Mouse (Mus musculus): ENCODE measurements around the gene 1700123L14Rik. TPM values are rescaled to one million over a fixed set of nuclear protein-coding genes. Genes with fewer than 3 reads are reported as not detected.
"Not testable (repeated sequence)": the region's sequence is repeated elsewhere in the genome, so short reads cannot be mapped to it uniquely, and the experiment has no call there.

Gene 1700123L14Rik
- polyA plus RNA-seq (2016; fragmentation: Nextera tagmentation; extraction: Ambion mirVana) = not detected in 2 replicates

DNA sequence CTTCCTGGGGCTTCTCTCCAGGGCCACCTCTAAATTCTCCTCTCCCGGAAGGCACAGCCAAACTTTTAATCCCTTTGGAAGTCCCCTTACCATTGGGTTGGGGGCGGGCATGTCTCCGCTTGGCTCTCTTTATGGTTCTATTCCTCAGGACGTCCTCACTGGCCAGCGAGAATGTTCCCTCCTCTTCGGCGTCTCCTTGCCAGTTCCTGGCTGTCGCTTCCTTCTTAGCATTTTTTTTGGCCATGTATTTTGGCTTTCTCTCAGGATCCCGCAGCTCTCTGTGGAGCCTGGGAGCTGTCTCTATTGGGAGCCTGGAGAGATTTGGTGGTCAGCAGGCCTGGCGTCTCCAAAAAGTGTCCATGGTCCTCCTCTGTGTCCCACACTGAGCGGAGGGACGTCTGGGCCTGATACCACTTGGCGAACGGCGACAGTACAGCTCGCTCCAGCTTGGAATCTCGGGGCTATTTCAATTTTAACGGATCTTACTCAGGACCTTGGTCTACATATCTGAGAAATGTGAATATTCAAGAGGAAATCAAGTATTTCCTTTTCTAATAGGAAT lies at the start of gene 1700123L14Rik:
Gene 1700123L14Rik (minus strand): TSS at position 426 of the 562 bp plus-strand sequence.
- Histone ChIP-seq H3K27me3 (ENCODE audit: poor library complexity, severe bottlenecking) (no peaks in the 10 kb centered on the region), H3K9me3 (no peaks in the 10 kb centered on the region), H3K27ac (no peak within 1 kb of the TSS), H3K4me3 (no peak within 1 kb of the TSS), H3K36me3 (replicated peaks) (no peaks in the 10 kb centered on the region), H3K4me1 (no peaks in the 10 kb centered on the region)
- 86% methylated on average over 18 of the region's 18 CpGs for WGBS
- DNase-seq (ENCODE audit: extremely low spot score, low spot score) = no peak

DNA sequence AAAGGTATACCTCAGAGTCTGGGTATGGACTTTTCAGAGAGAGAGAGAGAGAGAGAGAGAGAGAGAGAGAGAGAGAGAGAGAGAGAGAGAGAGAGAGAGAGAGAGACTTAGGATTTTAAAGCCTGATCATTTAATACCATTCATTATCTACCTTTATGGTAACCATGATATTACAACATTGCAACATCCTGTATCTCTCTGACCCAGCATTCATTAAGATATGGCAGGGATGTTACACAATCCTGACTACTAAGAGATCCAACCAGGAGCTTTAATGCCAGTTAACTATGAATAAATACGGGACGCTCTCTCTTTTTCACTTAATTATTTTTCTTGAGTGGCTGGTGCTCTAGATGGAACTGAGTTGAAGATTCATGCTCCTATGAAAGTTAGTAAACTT lies 39.4 kb upstream of the 1700123L14Rik start:
- no peaks in the 10 kb centered on the region for H3K36me3 ChIP-seq (replicated peaks)
- no peaks in the 10 kb centered on the region for H3K27me3 ChIP-seq (ENCODE audit: poor library complexity, severe bottlenecking)
- H3K27ac ChIP-seq = no peak overlapping the region
- no peaks in the 10 kb centered on the region for H3K4me1 ChIP-seq
- H3K9me3 ChIP-seq = no peaks in the 10 kb centered on the region
- WGBS = 92% methylated on average over 2 of the region's 2 CpGs
- no peak overlapping the region for H3K4me3 ChIP-seq
- DNase-seq (ENCODE audit: extremely low spot score, low spot score) = no peak

DNA sequence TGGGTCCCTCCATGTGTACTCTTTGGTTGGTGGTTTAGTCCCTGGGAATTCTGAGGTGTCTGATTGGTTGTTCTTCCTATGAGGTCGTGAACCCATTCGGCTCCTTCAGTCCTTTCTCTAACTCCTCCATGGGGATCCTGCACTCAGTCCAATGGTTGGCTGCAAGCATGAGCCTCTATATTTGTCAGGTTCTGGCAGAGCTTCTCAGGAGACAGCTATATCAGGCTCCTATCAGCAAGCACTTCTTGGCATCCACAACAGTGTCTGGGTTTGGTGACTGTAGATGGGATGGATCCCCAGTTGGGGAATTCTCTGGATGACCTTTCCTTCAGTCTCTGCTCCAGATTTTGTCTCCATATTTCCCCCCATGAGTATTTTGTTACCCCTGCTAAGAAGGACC lies 32.9 kb upstream of the 1700123L14Rik start:
- H3K27me3 ChIP-seq (ENCODE audit: poor library complexity, severe bottlenecking); H3K4me1 ChIP-seq; H3K36me3 ChIP-seq (replicated peaks); H3K9me3 ChIP-seq; DNase-seq (ENCODE audit: extremely low spot score, low spot score); H3K4me3 ChIP-seq; H3K27ac ChIP-seq: not testable (repeated sequence)
- 90% methylated on average over 2 of the region's 2 CpGs for WGBS

DNA sequence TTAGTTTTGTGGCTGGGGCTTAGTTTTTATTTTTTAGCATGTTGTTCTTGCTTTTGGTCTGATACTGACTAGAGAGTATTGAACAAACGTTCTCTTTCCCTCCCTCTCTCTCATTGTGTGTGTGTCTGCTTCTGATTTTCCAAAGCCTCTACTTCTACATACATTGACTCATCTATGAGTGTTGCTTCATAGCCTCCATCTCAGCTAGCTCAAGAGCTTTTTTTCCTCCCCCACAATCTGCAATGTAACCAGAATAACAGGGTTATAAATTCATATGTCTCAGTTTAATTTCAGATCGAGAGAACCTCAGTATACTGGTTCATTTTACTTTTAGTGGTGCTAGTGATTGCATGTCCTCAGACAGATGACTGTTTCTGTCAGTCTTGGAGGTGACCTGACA lies 20.5 kb upstream of the 1700123L14Rik start:
- no peaks in the 10 kb centered on the region for H3K9me3 ChIP-seq
- peaks cover 2% of the 10 kb centered on the region; the same call in 1 of the 2 replicates for H3K27me3 ChIP-seq (ENCODE audit: poor library complexity, severe bottlenecking)
- H3K4me1 ChIP-seq = 0 out of 2 replicates have a peak, but pooled peaks cover 4% of the 10 kb centered on the region
- H3K27ac ChIP-seq = no peak overlapping the region
- no peak overlapping the region for H3K4me3 ChIP-seq
- H3K36me3 ChIP-seq (replicated peaks) = no peaks in the 10 kb centered on the region
- 84% methylated on average over 2 of the region's 2 CpGs for WGBS
- DNase-seq (ENCODE audit: extremely low spot score, low spot score) = no peak

DNA sequence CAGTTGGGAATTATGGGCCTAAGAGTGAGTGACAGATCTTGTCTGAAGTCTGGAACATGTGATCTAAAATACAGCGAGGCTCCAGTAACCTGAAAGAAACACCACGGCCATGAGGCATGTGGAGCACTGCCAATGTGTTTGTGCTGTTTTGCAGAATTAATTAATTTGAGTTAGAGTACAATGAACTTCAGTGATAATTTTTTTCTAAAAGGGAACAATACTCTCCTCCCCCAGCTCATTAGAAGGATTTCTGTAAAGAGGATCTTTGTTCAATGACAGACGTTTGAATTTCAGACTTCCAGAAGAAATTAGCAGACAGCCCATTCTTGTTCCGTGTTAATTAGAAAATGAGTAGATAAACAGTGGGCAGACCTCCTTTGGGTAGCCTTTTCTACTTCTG lies 17.3 kb upstream of the 1700123L14Rik start:
- peaks cover 9% of the 10 kb centered on the region; the same call in 1 of the 2 replicates for H3K27me3 ChIP-seq (ENCODE audit: poor library complexity, severe bottlenecking)
- H3K27ac ChIP-seq = no peak overlapping the region
- WGBS = 60% methylated on average over 4 of the region's 4 CpGs

DNA sequence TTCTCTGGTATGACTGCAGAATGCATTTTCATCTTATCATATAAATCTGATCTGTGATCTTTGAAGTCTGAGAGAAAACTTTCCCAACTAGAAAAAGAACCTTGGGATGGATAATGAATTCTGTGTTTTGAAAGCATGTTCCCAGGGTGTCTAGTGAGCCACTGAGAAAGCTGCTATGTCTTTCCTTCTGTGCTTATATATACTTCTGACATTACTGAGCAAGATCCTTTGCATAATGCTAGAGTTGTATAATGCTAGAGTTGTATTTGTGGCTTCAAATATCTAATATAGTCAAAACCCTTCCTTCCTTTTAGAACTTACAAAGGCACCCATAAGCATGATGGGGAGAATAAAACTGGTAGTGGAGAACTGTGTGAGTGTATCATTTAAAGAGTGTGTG lies 12.5 kb upstream of the 1700123L14Rik start:
- Histone ChIP-seq H3K4me3 (no peak overlapping the region), H3K4me1 (0 out of 2 replicates have a peak, but pooled peaks cover 1% of the 10 kb centered on the region), H3K36me3 (replicated peaks) (no peaks in the 10 kb centered on the region), H3K9me3 (no peaks in the 10 kb centered on the region), H3K27me3 (ENCODE audit: poor library complexity, severe bottlenecking) (peaks cover 7% of the 10 kb centered on the region; the same call in 1 of the 2 replicates), H3K27ac (no peak overlapping the region)
- DNase-seq (ENCODE audit: extremely low spot score, low spot score) = no peak

More for the DNA sequence above, 17.3 kb upstream of the 1700123L14Rik start:
- no peak for DNase-seq (ENCODE audit: extremely low spot score, low spot score)
- H3K36me3 ChIP-seq (replicated peaks) = no peaks in the 10 kb centered on the region
- H3K4me1 ChIP-seq = 0 out of 2 replicates have a peak, but pooled peaks cover 4% of the 10 kb centered on the region
- no peaks in the 10 kb centered on the region for H3K9me3 ChIP-seq
- no peak overlapping the region for H3K4me3 ChIP-seq

DNA sequence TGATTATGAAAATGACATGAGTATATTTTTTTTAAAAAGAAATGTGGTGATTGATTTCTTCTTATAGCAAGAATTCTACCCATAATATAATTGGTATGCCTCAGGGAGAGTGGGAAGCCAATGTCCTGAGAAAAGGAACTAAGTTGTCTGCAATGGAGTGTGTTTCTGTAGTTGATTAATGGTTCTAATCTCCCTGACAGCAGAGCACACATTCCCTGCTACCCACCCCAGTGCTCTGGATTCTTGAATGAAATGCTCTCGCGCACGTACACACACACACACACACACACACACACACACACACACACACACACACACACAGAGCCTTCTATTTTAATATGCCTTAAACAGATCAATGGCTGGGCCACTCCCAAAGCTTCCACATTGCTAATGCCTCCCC lies 7.6 kb upstream of the 1700123L14Rik start:
- Histone ChIP-seq H3K4me3 (no peak overlapping the region), H3K27me3 (ENCODE audit: poor library complexity, severe bottlenecking) (no peaks in the 10 kb centered on the region), H3K9me3 (no peaks in the 10 kb centered on the region), H3K27ac (no peak overlapping the region), H3K4me1 (no peaks in the 10 kb centered on the region), H3K36me3 (replicated peaks) (no peaks in the 10 kb centered on the region)
- no peak for DNase-seq (ENCODE audit: extremely low spot score, low spot score)
- 97% methylated on average over 3 of the region's 3 CpGs for WGBS

DNA sequence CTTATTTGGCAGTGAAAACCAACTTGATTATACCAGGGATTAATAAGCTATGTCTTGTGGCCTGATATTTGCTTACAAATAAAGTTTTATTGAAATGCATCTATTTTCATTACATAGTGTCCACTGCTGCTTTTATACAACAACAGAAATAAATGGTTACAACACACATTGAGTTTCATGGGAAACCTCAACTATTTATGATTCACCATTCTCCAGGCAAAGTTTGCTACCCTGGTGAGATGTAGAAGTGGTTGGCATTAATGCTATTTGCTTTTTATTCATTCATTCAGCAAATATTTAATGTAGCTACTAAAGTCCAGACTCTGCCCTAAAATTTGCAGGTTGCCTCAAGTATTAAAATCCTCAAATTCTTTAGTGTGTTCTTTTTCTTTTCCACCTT lies 988 bp upstream of the 1700123L14Rik start:
- H3K4me3 ChIP-seq = no peak overlapping the region
- H3K27ac ChIP-seq = no peak overlapping the region
- no peaks in the 10 kb centered on the region for H3K4me1 ChIP-seq
- DNase-seq (ENCODE audit: extremely low spot score, low spot score) = no peak
- no peaks in the 10 kb centered on the region for H3K36me3 ChIP-seq (replicated peaks)
- H3K27me3 ChIP-seq (ENCODE audit: poor library complexity, severe bottlenecking) = no peaks in the 10 kb centered on the region
- H3K9me3 ChIP-seq = no peaks in the 10 kb centered on the region

DNA sequence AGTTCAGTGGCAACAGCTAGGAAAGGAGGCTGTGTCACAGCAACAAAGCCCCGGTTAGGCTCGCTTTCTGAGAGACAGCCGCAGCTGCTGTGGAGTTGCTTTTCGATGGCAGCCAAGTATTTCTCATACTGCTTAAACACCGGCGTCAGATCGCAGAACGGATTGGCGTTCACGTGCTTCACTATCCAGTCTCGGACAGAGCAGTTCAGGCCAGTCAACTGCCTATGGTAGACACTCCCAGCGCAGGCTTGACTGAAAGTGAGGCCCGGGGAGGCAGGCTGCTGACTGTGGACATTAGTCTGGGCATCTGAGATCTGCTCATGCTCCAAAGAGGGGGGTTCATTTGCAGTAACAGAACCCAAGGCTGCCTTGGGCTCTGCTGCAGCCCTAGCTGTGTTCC lies 640 bp downstream of the 1700123L14Rik start:
- WGBS = 96% methylated on average over 13 of the region's 13 CpGs
- H3K4me1 ChIP-seq = no peaks in the 10 kb centered on the region
- no peaks in the 10 kb centered on the region for H3K27me3 ChIP-seq (ENCODE audit: poor library complexity, severe bottlenecking)
- no peaks in the 10 kb centered on the region for H3K36me3 ChIP-seq (replicated peaks)
- no peak overlapping the region for H3K27ac ChIP-seq
- no peak overlapping the region for H3K4me3 ChIP-seq
- H3K9me3 ChIP-seq = no peaks in the 10 kb centered on the region
- DNase-seq (ENCODE audit: extremely low spot score, low spot score) = no peak

DNA sequence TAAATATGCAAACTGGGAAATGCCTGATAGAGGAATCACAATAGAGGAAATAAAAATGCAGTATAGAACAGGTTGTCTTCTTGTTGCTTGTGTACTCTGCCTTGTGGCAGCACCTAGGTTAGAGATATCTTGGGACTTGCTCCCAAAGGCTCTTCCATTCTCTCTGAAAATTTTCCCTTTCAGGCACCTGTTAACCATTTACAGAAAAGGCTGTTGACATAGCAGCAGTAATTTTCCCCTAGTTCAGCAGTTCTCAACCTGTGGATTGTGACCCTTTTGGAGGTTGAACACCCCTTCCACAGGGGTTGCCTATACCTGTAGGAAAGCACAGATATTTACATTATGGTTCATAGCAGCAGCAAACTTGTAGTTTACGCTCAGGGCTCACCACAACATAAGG lies 22.7 kb downstream of the 1700123L14Rik start:
- DNase-seq (ENCODE audit: extremely low spot score, low spot score) = no peak
- no peak overlapping the region for H3K4me3 ChIP-seq
- no peaks in the 10 kb centered on the region for H3K27me3 ChIP-seq (ENCODE audit: poor library complexity, severe bottlenecking)
- no peak overlapping the region for H3K27ac ChIP-seq
- 93% methylated on average over 1 of the region's 1 CpGs for WGBS
- no peaks in the 10 kb centered on the region for H3K36me3 ChIP-seq (replicated peaks)
- no peaks in the 10 kb centered on the region for H3K4me1 ChIP-seq
- no peaks in the 10 kb centered on the region for H3K9me3 ChIP-seq

DNA sequence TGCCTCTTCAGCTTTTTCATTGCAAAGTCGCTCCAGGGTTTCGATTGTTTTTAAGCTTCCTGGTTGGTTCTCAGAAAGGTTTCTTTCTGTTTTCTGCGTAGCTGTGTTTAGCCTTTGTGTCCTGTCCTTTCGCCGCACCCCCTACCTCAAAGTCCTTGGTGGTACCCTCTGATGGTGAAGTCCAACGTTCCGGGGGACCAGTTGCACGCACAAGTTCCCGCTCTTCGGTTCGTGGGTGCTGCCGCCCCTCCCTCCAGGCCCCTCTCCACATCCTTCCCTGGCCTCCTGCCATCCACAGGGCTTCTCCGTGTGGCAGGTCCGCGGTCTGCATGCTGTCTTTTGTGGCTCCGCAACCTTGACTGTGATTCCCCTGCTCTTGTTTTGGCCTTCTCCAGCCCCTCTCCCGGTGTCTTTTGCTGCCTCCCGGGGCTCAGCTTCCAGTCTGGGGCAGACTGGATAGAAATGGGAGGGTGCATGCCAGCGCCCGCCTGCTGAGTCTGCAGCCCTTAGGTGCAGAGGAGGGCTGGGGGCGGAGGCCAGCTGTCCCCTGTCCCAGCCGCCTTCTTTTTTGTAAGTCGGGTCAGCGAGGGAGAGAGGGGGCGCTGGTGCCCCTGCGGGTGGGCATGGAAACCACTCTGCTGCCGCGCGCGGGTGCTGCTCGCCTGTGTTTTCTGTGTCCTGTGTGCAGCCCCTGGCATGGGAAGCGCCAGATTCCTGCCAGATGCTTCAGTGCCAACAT lies 49.3 kb downstream of the 1700123L14Rik start:
- no peaks in the 10 kb centered on the region for H3K9me3 ChIP-seq
- peaks cover 45% of the 10 kb centered on the region for H3K27me3 ChIP-seq (ENCODE audit: poor library complexity, severe bottlenecking)
- peak overlapping the region; percentile 85 for H3K27ac ChIP-seq
- WGBS = under 1% methylated on average over 32 of the region's 32 CpGs
- DNase-seq (ENCODE audit: extremely low spot score, low spot score) = peak; percentile 56
- H3K36me3 ChIP-seq (replicated peaks) = no peaks in the 10 kb centered on the region
- peak overlapping the region; percentile 62 for H3K4me3 ChIP-seq
- H3K4me1 ChIP-seq = peaks cover 26% of the 10 kb centered on the region

DNA sequence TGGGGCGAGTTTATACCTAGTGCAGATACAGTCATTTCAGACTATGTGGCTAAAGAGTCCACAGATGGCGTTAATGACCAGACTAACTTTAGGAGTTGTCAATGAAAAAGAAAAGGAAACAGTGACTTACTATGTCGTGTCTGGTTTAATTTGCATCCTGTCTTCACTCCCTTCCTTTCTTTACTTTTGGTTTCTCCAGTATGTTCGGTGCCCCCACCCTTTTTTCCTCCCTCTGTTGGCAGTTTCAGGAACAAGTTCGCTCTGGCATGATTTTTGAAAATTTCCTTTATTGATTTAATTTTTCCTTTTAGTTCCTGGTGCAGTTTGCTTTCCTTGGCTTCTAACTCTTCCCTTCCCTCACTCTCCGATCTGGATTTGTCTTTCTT lies 49.9 kb downstream of the 1700123L14Rik start:
- Histone ChIP-seq H3K9me3 (no peaks in the 10 kb centered on the region), H3K4me1 (peaks cover 26% of the 10 kb centered on the region), H3K36me3 (replicated peaks) (no peaks in the 10 kb centered on the region), H3K27me3 (ENCODE audit: poor library complexity, severe bottlenecking) (peaks cover 45% of the 10 kb centered on the region), H3K27ac (peak overlapping the region; percentile 85), H3K4me3 (peak overlapping the region; percentile 62)
- 15% methylated on average over 6 of the region's 6 CpGs for WGBS
- DNase-seq (ENCODE audit: extremely low spot score, low spot score) = no peak
